Mouse (Mus musculus): ENCODE data around the gene Enkd1. TPM values are rescaled to one million over a fixed set of nuclear protein-coding genes. Genes with fewer than 3 reads are reported as not detected.

The Enkd1 gene
- polyA plus RNA-seq, 1 experiment from 2014 or later, result 27.0 TPM

- 84% methylated on average over 17 of the region's 17 CpGs for WGBS
- no peak for ATAC-seq (ENCODE audit: low read depth)
- H3K9me3 ChIP-seq (ENCODE audit: control insufficient read depth, low read length), result no peaks in the 10 kb centered on the region
- H3K36me3 ChIP-seq (ENCODE audit: control insufficient read depth, insufficient read depth, low read length), result peaks cover 7% of the 10 kb centered on the region
- H3K4me2 ChIP-seq (ENCODE audit: low read depth, low read length), result no peak overlapping the region
- H3K4me3 ChIP-seq (ENCODE audit: low read length), result no peak overlapping the region
- no peak overlapping the region for H3K9ac ChIP-seq (ENCODE audit: low read length)
- peaks cover 3% of the 10 kb centered on the region for H3K27me3 ChIP-seq (ENCODE audit: control insufficient read depth, insufficient read depth, low read depth, low read length)
- H3K4me1 ChIP-seq (replicated peaks; ENCODE audit: control insufficient read depth, insufficient read depth, low read length), result peaks cover 24% of the 10 kb centered on the region
- H3K27ac ChIP-seq (ENCODE audit: low read length), result no peak overlapping the region
Observed at GRCm38 (mm10) chr8:105697196-105697780, 10.7 kb downstream of the Enkd1 start.

- Histone ChIP-seq H3K36me3 (ENCODE audit: control insufficient read depth, insufficient read depth, low read length) (peaks cover 7% of the 10 kb centered on the region), H3K4me2 (ENCODE audit: low read depth, low read length) (no peak overlapping the region), H3K9ac (ENCODE audit: low read length) (no peak overlapping the region), H3K27ac (ENCODE audit: low read length) (no peak overlapping the region), H3K27me3 (ENCODE audit: control insufficient read depth, insufficient read depth, low read depth, low read length) (peaks cover 3% of the 10 kb centered on the region), H3K9me3 (ENCODE audit: control insufficient read depth, low read length) (no peaks in the 10 kb centered on the region), H3K4me1 (replicated peaks; ENCODE audit: control insufficient read depth, insufficient read depth, low read length) (peaks cover 17% of the 10 kb centered on the region), H3K4me3 (ENCODE audit: low read length) (no peak overlapping the region)
- no peak for ATAC-seq (ENCODE audit: low read depth)
- WGBS, result 68% methylated on average over 30 of the region's 30 CpGs
Observed at GRCm38 (mm10) chr8:105695080-105695780, 12.8 kb downstream of the Enkd1 start.

- H3K27ac ChIP-seq (ENCODE audit: low read length), result no peak overlapping the region
- H3K4me3 ChIP-seq (ENCODE audit: low read length), result peak overlapping the region; percentile 52
- peak overlapping the region; percentile 61 for H3K9ac ChIP-seq (ENCODE audit: low read length)
- no peak for ATAC-seq (ENCODE audit: low read depth)
- H3K27me3 ChIP-seq (ENCODE audit: control insufficient read depth, insufficient read depth, low read depth, low read length), result peaks cover 3% of the 10 kb centered on the region
- 8% methylated on average over 40 of the region's 40 CpGs for WGBS
- no peaks in the 10 kb centered on the region for H3K9me3 ChIP-seq (ENCODE audit: control insufficient read depth, low read length)
- peaks cover 7% of the 10 kb centered on the region for H3K36me3 ChIP-seq (ENCODE audit: control insufficient read depth, insufficient read depth, low read length)
- H3K4me2 ChIP-seq (ENCODE audit: low read depth, low read length), result peak overlapping the region; percentile 97
- peaks cover 9% of the 10 kb centered on the region for H3K4me1 ChIP-seq (replicated peaks; ENCODE audit: control insufficient read depth, insufficient read depth, low read length)
Observed at GRCm38 (mm10) chr8:105694051-105694799, 13.8 kb downstream of the Enkd1 start.

GRCm38 (mm10) chr8:105693648-105694047 lies 14.4 kb downstream of the Enkd1 start:
- H3K4me1 ChIP-seq (replicated peaks; ENCODE audit: control insufficient read depth, insufficient read depth, low read length), result peaks cover 9% of the 10 kb centered on the region
- peak overlapping the region; percentile 52 for H3K4me3 ChIP-seq (ENCODE audit: low read length)
- peaks cover 3% of the 10 kb centered on the region for H3K27me3 ChIP-seq (ENCODE audit: control insufficient read depth, insufficient read depth, low read depth, low read length)
- peak overlapping the region; percentile 97 for H3K4me2 ChIP-seq (ENCODE audit: low read depth, low read length)
- no peaks in the 10 kb centered on the region for H3K9me3 ChIP-seq (ENCODE audit: control insufficient read depth, low read length)
- H3K27ac ChIP-seq (ENCODE audit: low read length), result no peak overlapping the region
- peak; percentile 63; the same call in 1 of the 2 replicates for ATAC-seq (ENCODE audit: low read depth)
- H3K9ac ChIP-seq (ENCODE audit: low read length), result peak overlapping the region; percentile 61
- H3K36me3 ChIP-seq (ENCODE audit: control insufficient read depth, insufficient read depth, low read length), result peaks cover 7% of the 10 kb centered on the region
- 3% methylated on average over 19 of the region's 30 CpGs for WGBS

- peaks cover 3% of the 10 kb centered on the region for H3K27me3 ChIP-seq (ENCODE audit: control insufficient read depth, insufficient read depth, low read depth, low read length)
- H3K4me1 ChIP-seq (replicated peaks; ENCODE audit: control insufficient read depth, insufficient read depth, low read length), result peaks cover 9% of the 10 kb centered on the region
- no peak for ATAC-seq (ENCODE audit: low read depth)
- H3K27ac ChIP-seq (ENCODE audit: low read length), result no peak overlapping the region
- H3K36me3 ChIP-seq (ENCODE audit: control insufficient read depth, insufficient read depth, low read length), result peaks cover 2% of the 10 kb centered on the region; the same call in 1 of the 2 replicates
- no peak overlapping the region for H3K4me3 ChIP-seq (ENCODE audit: low read length)
- no peak overlapping the region for H3K9ac ChIP-seq (ENCODE audit: low read length)
- 86% methylated on average over 11 of the region's 11 CpGs for WGBS
- no peak overlapping the region for H3K4me2 ChIP-seq (ENCODE audit: low read depth, low read length)
- H3K9me3 ChIP-seq (ENCODE audit: control insufficient read depth, low read length), result no peaks in the 10 kb centered on the region
Observed at GRCm38 (mm10) chr8:105692449-105693182, 15.4 kb downstream of the Enkd1 start.

- 84% methylated on average over 14 of the region's 14 CpGs for WGBS
Observed at GRCm38 (mm10) chr8:105690978-105691377, 17.0 kb downstream of the Enkd1 start.

GRCm38 (mm10) chr8:105689983-105690360 lies 18.0 kb downstream of the Enkd1 start:
- no peak for ATAC-seq (ENCODE audit: low read depth)
- Histone ChIP-seq H3K4me3 (ENCODE audit: low read length) (no peak overlapping the region), H3K4me1 (replicated peaks; ENCODE audit: control insufficient read depth, insufficient read depth, low read length) (peaks cover 9% of the 10 kb centered on the region), H3K4me2 (ENCODE audit: low read depth, low read length) (no peak overlapping the region), H3K27me3 (ENCODE audit: control insufficient read depth, insufficient read depth, low read depth, low read length) (peaks cover 3% of the 10 kb centered on the region), H3K36me3 (ENCODE audit: control insufficient read depth, insufficient read depth, low read length) (no peaks in the 10 kb centered on the region), H3K27ac (ENCODE audit: low read length) (no peak overlapping the region), H3K9me3 (ENCODE audit: control insufficient read depth, low read length) (no peaks in the 10 kb centered on the region), H3K9ac (ENCODE audit: low read length) (no peak overlapping the region)
- WGBS, result 86% methylated on average over 9 of the region's 9 CpGs

More at GRCm38 (mm10) chr8:105690978-105691377, 17.0 kb downstream of the Enkd1 start:
- ATAC-seq (ENCODE audit: low read depth), result no peak
- Histone ChIP-seq H3K4me2 (ENCODE audit: low read depth, low read length) (no peak overlapping the region), H3K9me3 (ENCODE audit: control insufficient read depth, low read length) (no peaks in the 10 kb centered on the region), H3K27ac (ENCODE audit: low read length) (no peak overlapping the region), H3K9ac (ENCODE audit: low read length) (no peak overlapping the region), H3K27me3 (ENCODE audit: control insufficient read depth, insufficient read depth, low read depth, low read length) (peaks cover 3% of the 10 kb centered on the region), H3K36me3 (ENCODE audit: control insufficient read depth, insufficient read depth, low read length) (no peaks in the 10 kb centered on the region), H3K4me1 (replicated peaks; ENCODE audit: control insufficient read depth, insufficient read depth, low read length) (peaks cover 9% of the 10 kb centered on the region), H3K4me3 (ENCODE audit: low read length) (no peak overlapping the region)

GRCm38 (mm10) chr8:105689256-105689982 lies 18.6 kb downstream of the Enkd1 start:
- Histone ChIP-seq H3K9me3 (ENCODE audit: control insufficient read depth, low read length) (no peaks in the 10 kb centered on the region), H3K9ac (ENCODE audit: low read length) (no peak overlapping the region), H3K36me3 (ENCODE audit: control insufficient read depth, insufficient read depth, low read length) (no peaks in the 10 kb centered on the region), H3K4me1 (replicated peaks; ENCODE audit: control insufficient read depth, insufficient read depth, low read length) (peaks cover 9% of the 10 kb centered on the region), H3K4me3 (ENCODE audit: low read length) (no peak overlapping the region), H3K4me2 (ENCODE audit: low read depth, low read length) (no peak overlapping the region), H3K27ac (ENCODE audit: low read length) (no peak overlapping the region), H3K27me3 (ENCODE audit: control insufficient read depth, insufficient read depth, low read depth, low read length) (peaks cover 3% of the 10 kb centered on the region)
- 54% methylated on average over 35 of the region's 35 CpGs for WGBS
- no peak for ATAC-seq (ENCODE audit: low read depth)

Measured in lung, embryonic 16.5 days (tissue).